Mouse (Mus musculus) CH12.LX (cell line): ENCODE measurements around the gene Dhrs1.

Experiments
- BHLHE40 ChIP-seq: IDR thresholded peaks from 2 replicates; pipeline ENCODE4 v1.6.1; 2011; ENCODE audit warnings: mild to moderate bottlenecking, low read depth, low read length, improper control_type of control experiment
- CHD2 ChIP-seq: IDR thresholded peaks from 2 replicates; pipeline ENCODE4 v1.6.1; 2011; ENCODE audit warnings: low read length, improper control_type of control experiment
- CTCF ChIP-seq, 2 experiments: IDR thresholded peaks in 1 of 2; conservative IDR thresholded peaks in 1 of 2; 2 replicates each; pipeline ENCODE4 v1.5.1; 2011 to 2012; ENCODE audit warnings: low read depth in 2 of 2, low read length in 2 of 2, improper control_type of control experiment in 1 of 2, inconsistent platforms in 1 of 2, mild to moderate bottlenecking in 1 of 2, moderate library complexity in 1 of 2
- EP300 ChIP-seq: IDR thresholded peaks from 2 replicates; pipeline ENCODE4 v1.6.1; 2011; ENCODE audit warnings: low read length, improper control_type of control experiment
- ETS1 ChIP-seq: conservative IDR thresholded peaks from 2 replicates; pipeline ENCODE4 v1.6.1; 2012; ENCODE audit warnings: low read depth, mild to moderate bottlenecking, inconsistent platforms, low read length, improper control_type of control experiment, moderate library complexity
- MAFK ChIP-seq: IDR thresholded peaks from 2 replicates; pipeline ENCODE4 v1.6.1; 2011; ENCODE audit warnings: low read length, improper control_type of control experiment; ENCODE audit not compliant: insufficient replicate concordance
- MEF2A ChIP-seq: IDR thresholded peaks from 2 replicates; pipeline ENCODE4 v1.6.1; 2014; ENCODE audit warnings: low read depth, mild to moderate bottlenecking, inconsistent platforms, low read length, improper control_type of control experiment, borderline replicate concordance
- MXI1 ChIP-seq: IDR thresholded peaks from 2 replicates; pipeline ENCODE4 v1.6.1; 2011; ENCODE audit warnings: mild to moderate bottlenecking, low read depth, low read length, improper control_type of control experiment
- ZNF384 ChIP-seq: IDR thresholded peaks from 2 replicates; pipeline ENCODE4 v1.6.1; 2012; ENCODE audit warnings: low read depth, low read length, improper control_type of control experiment, inconsistent platforms

DNA sequence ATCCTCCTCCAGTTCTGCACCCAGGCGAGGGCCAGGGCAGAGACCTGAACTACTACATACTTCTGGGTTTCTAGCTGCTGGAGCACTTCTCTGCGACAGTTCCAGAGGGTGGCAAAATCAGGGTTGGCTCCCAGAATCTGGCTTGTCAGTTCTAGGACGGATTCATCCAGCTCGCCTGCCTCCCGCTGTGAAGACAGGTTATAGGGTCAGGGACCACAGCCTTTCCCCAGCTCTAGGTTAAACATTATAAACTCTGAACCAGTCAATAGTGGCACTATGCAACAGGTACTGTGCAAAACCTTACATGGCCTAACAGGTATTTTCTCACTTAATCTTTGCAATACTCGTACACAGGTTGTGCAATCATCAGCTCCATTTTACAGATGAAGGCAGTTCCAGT lies 24.4 kb downstream of the Dhrs1 start:
- no peak for TF ChIP-seq ZNF384
- no peak for TF ChIP-seq CHD2
- no peak for TF ChIP-seq EP300
- TF ChIP-seq ETS1, result no peak
- TF ChIP-seq MAFK, result no peak
- TF ChIP-seq CTCF (conservative IDR thresholded peaks at IDR 0.05 in 1 of 2, IDR thresholded peaks at IDR 0.05 in 1 of 2; ENCODE audit: low read depth in 2 of 2, low read length in 2 of 2), result no peak
- TF ChIP-seq MXI1, result no peak
- no peak for TF ChIP-seq BHLHE40
- TF ChIP-seq MEF2A, result no peak
